Mouse (Mus musculus): ENCODE data around the gene Ddit4.

Ddit4 gene

GRCm38 (mm10) chr10:59971813-59972212 lies 20.2 kb upstream of the Ddit4 start:
- no peak for DNase-seq (ENCODE audit: low spot score)

- DNase-seq (ENCODE audit: low spot score) = no peak
Observed at GRCm38 (mm10) chr10:59970450-59971062, 18.9 kb upstream of the Ddit4 start.

- DNase-seq (ENCODE audit: low spot score) = no peak
Observed at GRCm38 (mm10) chr10:59969821-59970449, 18.3 kb upstream of the Ddit4 start.

- no peak for DNase-seq (ENCODE audit: low spot score)
Observed at GRCm38 (mm10) chr10:59967309-59967942, 15.8 kb upstream of the Ddit4 start.

DNA sequence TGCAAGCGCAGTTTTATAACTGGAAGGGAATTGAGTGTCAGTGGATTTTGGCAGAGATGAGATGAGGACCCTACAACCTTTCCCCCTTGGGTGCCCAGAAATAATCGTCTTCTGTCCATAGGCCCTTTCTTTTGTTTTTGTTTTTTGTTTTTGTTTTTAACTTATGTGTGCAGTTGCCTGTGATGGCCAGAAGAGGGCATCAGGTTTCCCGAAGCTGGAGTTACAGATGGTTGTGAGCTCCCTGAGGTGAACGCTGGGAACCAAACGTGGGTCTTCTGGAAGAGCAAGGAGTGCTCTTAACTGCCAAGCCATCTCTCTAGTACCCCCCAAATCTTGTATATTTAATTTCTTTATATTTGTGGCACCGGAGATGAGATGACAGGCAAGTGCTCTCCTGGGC lies 15.1 kb upstream of the Ddit4 start:
- no peak for DNase-seq (ENCODE audit: low spot score)

GRCm38 (mm10) chr10:59965788-59966187 lies 14.2 kb upstream of the Ddit4 start:
- no peak for DNase-seq (ENCODE audit: low spot score)

DNA sequence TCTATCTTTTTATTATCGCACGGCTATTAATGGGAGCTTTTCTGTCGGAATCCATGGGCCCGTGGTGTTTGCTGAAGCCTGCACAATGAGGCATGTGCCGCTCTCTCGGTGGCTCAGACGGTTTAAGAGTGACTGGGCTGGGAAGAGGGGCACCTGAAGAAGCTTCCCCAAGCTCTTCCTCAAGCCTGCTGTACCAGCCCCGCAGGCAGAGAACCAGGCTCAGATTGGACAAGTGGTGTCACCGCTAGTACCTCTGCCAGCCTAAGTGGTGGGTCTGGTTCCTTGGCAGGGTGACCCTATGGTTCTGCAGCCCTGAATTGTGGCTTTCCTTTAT lies 13.7 kb upstream of the Ddit4 start:
- no peak for DNase-seq (ENCODE audit: low spot score)

DNA sequence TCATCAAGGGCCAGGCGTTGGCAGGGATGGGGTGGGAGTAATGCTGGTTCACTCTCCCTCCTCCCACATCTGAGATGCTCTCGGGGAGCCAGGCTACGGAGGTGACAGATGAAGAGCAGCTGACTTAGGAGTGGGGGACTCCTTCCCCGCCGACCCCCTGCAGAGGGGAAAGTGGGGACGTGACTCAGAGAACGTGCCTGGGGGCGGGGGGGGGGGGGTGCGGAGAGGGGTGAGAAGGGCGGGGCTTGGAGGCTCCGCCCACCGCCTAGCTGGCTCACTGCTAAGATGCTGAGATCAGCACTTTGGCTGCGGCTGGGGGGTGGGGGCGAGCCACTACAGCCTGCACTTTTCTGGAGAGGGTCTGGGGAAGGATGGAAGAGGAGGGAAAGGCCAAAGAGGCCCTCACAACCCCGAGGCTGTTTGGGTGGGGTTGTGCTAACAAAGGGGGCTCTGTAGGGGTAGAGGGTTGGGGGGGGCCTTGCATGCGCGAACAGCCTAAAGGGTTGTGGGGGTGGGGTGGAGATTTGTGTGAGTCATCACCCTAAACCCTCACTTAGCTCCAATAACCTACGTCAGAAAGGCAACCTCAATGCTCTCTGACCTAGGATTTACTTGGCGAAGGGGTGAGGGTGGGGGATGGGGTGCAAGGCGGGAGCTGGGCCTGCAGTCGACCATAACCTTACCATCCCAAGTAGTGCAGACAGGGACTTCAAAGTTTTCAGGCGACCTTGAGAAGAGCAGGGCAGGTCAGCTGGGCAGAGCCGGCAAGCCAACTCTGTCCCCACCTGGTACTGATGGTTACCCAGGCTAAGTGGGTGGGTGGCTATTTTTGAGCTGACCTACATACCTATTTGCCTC lies 13.1 kb upstream of the Ddit4 start:
- DNase-seq (ENCODE audit: low spot score) = no peak

DNA sequence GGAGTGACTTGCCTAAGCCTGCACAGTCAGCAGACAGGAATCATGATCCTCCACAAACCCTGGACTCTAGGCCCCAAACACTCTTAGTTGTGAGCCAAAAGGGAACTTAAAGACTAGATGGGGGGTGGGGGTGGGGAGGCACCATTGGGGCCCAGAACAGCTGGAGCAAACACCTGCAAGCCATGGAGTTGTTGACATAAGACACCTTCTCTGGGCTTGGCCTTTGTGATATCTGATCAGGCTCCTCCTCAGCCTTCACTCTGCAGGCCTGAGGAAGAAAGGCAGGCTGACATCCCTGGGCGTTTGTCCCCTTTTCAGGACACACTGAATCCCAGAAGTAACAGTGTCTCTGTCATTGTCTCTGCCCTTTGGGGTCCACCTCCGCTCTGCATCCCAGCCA lies 12.0 kb upstream of the Ddit4 start:
- DNase-seq (ENCODE audit: low spot score) = no peak

DNA sequence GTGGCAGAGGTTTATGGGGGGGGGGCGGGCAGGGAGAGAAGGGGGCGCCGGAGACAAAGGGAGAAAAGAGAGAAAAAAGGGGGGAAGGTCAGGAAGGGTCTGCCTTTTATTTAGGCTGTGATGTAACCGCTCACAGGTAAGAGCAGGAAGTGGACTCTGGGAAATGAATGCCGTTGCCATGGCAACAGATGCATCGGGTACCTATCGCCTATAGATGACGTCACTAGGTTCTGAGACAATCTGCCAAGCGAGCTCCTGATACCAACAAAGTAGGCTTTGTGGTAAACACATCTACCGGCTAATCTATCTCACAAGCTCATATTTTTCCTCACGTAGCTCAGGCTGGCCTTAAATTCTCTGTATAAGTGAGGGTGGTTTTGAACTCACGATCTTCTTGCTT lies 7.9 kb upstream of the Ddit4 start:
- DNase-seq (ENCODE audit: low spot score) = no peak

- no peak for DNase-seq (ENCODE audit: low spot score)
Observed at GRCm38 (mm10) chr10:59958458-59958857, 6.8 kb upstream of the Ddit4 start.

GRCm38 (mm10) chr10:59957171-59958149 lies 5.8 kb upstream of the Ddit4 start:
- no peak for DNase-seq (ENCODE audit: low spot score)

GRCm38 (mm10) chr10:59956681-59957080 lies 5.0 kb upstream of the Ddit4 start:
- DNase-seq (ENCODE audit: low spot score) = no peak

DNA sequence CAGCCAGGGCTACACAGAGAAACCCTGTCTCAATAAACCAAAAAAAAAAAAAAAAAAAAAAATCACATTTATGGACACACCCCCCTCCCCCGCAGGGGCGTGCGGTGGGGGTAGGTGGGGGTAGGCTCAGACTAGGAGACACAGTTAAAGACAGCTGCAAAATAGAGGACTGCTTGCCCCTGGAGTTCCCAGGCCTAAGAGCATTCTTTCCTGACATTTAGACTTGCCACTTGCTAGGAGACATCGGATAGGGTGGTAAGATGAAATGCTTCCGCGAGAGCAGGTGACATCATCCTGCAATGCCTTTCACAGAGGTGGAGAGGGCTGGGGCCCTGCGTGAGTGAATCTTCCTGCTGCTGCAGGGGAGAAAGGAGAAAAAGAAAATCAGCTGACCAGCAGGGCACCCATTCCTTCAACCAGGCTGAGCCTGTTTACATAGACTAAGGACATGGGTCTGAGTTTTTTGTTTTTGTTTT lies 2.0 kb upstream of the Ddit4 start:
- no peak for DNase-seq (ENCODE audit: low spot score)

- DNase-seq (ENCODE audit: low spot score) = no peak
Observed at GRCm38 (mm10) chr10:59952781-59953563, 1.3 kb upstream of the Ddit4 start.

DNA sequence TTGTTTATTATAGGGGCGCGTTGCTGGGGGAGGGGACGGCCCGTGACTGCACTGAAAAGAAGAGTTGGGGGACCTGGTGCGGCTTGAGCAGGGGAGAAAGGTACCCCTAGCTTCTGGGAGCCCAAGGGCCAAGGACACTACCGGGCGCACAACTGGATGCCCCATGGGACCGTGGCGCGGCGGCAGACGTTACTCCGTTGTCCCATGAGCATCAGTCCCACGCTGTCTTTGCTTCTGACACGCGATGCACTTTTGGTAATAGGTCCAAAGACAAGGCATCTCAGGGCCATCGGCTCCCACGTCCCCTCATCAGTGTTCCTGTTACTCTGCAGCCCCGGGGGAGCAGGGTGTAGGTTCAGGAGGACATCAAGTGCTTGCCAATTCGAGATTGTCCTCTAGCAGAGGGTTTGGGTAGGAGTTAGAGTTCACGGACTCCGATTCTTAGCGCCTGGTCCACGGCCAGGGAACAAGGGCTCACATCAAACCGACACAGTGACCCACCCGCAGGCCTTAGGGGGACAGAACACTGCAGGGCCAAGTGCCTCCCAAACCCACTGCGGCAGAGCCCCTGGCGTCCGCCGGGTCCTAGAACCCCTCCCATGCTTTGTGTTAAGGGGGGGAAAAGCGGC lies 632 bp upstream of the Ddit4 start:
- no peak for DNase-seq (ENCODE audit: low spot score)

- peak; percentile 73 for DNase-seq (ENCODE audit: low spot score)
Observed at GRCm38 (mm10) chr10:59950716-59951191, 880 bp downstream of the Ddit4 start.

DNA sequence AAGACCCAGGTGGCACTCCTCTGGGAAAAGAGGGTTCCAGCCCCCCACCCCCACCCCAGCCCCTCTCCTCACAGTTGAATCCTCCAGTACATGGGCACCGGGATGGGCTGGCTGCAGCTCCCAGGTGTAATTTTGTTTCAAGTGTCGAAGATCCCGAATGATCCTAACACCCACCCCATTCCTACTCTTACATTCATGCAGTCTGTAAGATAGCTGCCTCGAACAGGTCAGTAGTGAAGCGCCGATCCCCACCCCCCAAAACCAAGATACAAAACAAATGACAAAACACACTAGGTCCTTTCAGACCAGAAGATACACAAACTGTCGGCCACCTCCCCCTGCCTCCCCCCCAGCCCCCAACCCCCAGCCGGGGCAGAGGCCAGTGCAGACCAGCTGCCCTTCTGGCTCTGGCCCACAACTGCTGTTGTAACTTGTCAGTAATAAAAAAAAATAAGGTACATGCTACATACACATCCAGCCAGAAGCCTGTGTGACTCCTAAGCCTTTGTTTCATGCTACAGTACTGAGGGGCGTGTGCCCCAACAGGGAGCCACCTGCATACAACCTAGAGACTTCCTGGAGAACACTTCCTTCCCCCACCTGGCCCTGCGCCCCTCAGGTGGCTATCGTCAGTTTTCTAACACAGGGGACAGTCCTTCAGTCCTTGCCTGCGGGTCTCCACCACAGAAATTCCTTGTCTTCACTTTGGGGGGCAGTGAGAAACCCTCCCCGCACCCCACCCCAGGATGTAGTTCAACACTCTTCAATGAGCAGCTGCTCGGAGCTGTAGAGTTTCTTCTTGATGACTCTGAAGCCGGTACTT lies 1.6 kb downstream of the Ddit4 start:
- no peak for DNase-seq (ENCODE audit: low spot score)

- no peak for DNase-seq (ENCODE audit: low spot score)
Observed at GRCm38 (mm10) chr10:59949255-59949648, 2.4 kb downstream of the Ddit4 start.

Measured in ovary, postnatal 14 days (tissue).